In genomic region chr15:82144157-82144556, GRCm38 (mm10) we compare ENCODE assay signal across 11 mouse cellular contexts. TPM values are rescaled to one million over a fixed set of nuclear protein-coding genes. Genes with fewer than 3 reads are reported as not detected.
DNase-seq lines count a peak whose midpoint lies in the region; ATAC-seq and TF ChIP-seq lines count a peak whose summit lies in the region.
"Had no signal": no experiment of that assay in that cellular context is flagged by ENCODE, and none has a peak within 500 bp of the region (broad histone marks: within the 10 kb centered on the region; RNA-seq: fewer than 3 reads in every experiment).

No protein-coding gene starts in this region.

- WGBS in neural tube, embryonic 11.5 days, result 90% methylated on average over 5 of the region's 5 CpGs
- 81% methylated on average over 5 of the region's 5 CpGs for WGBS in hindbrain, embryonic 13.5 days
- 71% methylated on average over 5 of the region's 5 CpGs for WGBS in liver, postnatal 0 days (ENCODE audit: insufficient replicate concordance)

- H3K27me3 ChIP-seq in neural tube, embryonic 11.5 days (ENCODE audit: control insufficient read depth, insufficient read depth, low read length), result no peaks in the 10 kb centered on the region
- H3K27me3 ChIP-seq in hindbrain, embryonic 13.5 days, result no peaks in the 10 kb centered on the region
- no peaks in the 10 kb centered on the region for H3K27me3 ChIP-seq in liver, postnatal 0 days (ENCODE audit: insufficient read depth, low read length)

- H3K27ac ChIP-seq in neural tube, embryonic 11.5 days (ENCODE audit: low read depth, low read length), result 0 out of 2 replicates have a peak overlapping the region, but pooled peaks have one; percentile 51
- H3K27ac ChIP-seq in hindbrain, embryonic 13.5 days, result peak overlapping the region; percentile 99
- H3K27ac ChIP-seq in liver, postnatal 0 days (ENCODE audit: low read depth), result peak overlapping the region; percentile 37

- TF ChIP-seq EP300 in liver, postnatal 0 days (IDR thresholded peaks at IDR 0.05; ENCODE audit: low read depth), result no peak

- ATAC-seq in neural tube, embryonic 11.5 days (ENCODE audit: insufficient read depth, low FRiP score, low TSS enrichment), result no peak
- no peak for ATAC-seq in hindbrain, embryonic 13.5 days (ENCODE audit: low FRiP score)
- peak; percentile 7; the same call in 1 of the 2 replicates for ATAC-seq in liver, postnatal 0 days
- ATAC-seq in megakaryocyte, adult 5-6 weeks (ENCODE audit: poor library complexity, severe bottlenecking), result no peak

- peak; percentile 9 for DNase-seq in neural tube, embryonic 11.5 days (ENCODE audit: low spot score)
- DNase-seq in neural tube, embryonic 10.5 days (ENCODE audit: extremely low spot score, low spot score), result no peak
- DNase-seq in liver, postnatal 0 days, result peak; percentile 47
- DNase-seq in layer of hippocampus, postnatal 10 days (ENCODE audit: low spot score in 2 of 2), result no peak
- no peak for DNase-seq in cerebellum, postnatal 36 days
- no peak for DNase-seq in frontal cortex, postnatal 36 days (ENCODE audit: low spot score in 2 of 2)
- DNase-seq: kidney, adult 18-20 months; layer of hippocampus, adult 9-11 months; thymus, postnatal 36 days had no signal

- no peak overlapping the region for H3K4me2 ChIP-seq in neural tube, embryonic 11.5 days (ENCODE audit: low read depth)
- H3K4me2 ChIP-seq in hindbrain, embryonic 13.5 days, result no peak overlapping the region
- no peak overlapping the region for H3K4me2 ChIP-seq in liver, postnatal 0 days (ENCODE audit: low read depth, low read length)

- H3K4me1 ChIP-seq in neural tube, embryonic 11.5 days (ENCODE audit: control insufficient read depth, insufficient read depth, low read length), result peaks cover 15% of the 10 kb centered on the region
- peaks cover 39% of the 10 kb centered on the region for H3K4me1 ChIP-seq in hindbrain, embryonic 13.5 days (replicated peaks)
- peaks cover 34% of the 10 kb centered on the region for H3K4me1 ChIP-seq in liver, postnatal 0 days (ENCODE audit: insufficient read depth)

- H3K36me3 ChIP-seq in neural tube, embryonic 11.5 days (ENCODE audit: control insufficient read depth, insufficient read depth, low read length), result peaks cover 2% of the 10 kb centered on the region; the same call in 1 of the 2 replicates
- H3K36me3 ChIP-seq in hindbrain, embryonic 13.5 days, result peaks cover 11% of the 10 kb centered on the region
- 0 out of 2 replicates have a peak, but pooled peaks cover 2% of the 10 kb centered on the region for H3K36me3 ChIP-seq in liver, postnatal 0 days (replicated peaks; ENCODE audit: insufficient read depth, low read length)

- TF ChIP-seq CTCF in liver, postnatal 0 days (IDR thresholded peaks at IDR 0.05; ENCODE audit: low read depth), result no peak

- no peaks in the 10 kb centered on the region for H3K9me3 ChIP-seq in neural tube, embryonic 11.5 days (ENCODE audit: control insufficient read depth, low read length)
- H3K9me3 ChIP-seq in hindbrain, embryonic 13.5 days, result no peaks in the 10 kb centered on the region
- no peaks in the 10 kb centered on the region for H3K9me3 ChIP-seq in liver, postnatal 0 days (ENCODE audit: low read length)

- H3K9ac ChIP-seq in neural tube, embryonic 11.5 days (ENCODE audit: low read length), result no peak overlapping the region
- H3K9ac ChIP-seq in hindbrain, embryonic 13.5 days, result no peak overlapping the region; the same call in 1 of the 2 replicates
- no peak overlapping the region for H3K9ac ChIP-seq in liver, postnatal 0 days (replicated peaks)

- no peak overlapping the region for H3K4me3 ChIP-seq in neural tube, embryonic 11.5 days (ENCODE audit: low read depth, low read length)
- no peak overlapping the region for H3K4me3 ChIP-seq in hindbrain, embryonic 13.5 days
- no peak overlapping the region for H3K4me3 ChIP-seq in liver, postnatal 0 days (ENCODE audit: low read depth, low read length)

RNA-seq across cellular contexts. Expression of gene Srebf2, which starts 2.8 kb away (rescaled TPM):
- 179 and 195 TPM in 2 replicates for polyA plus RNA-seq in neural tube, embryonic 11.5 days (2014; fragmentation: Nextera tagmentation; extraction: Ambion mirVana)
- 179 and 193 TPM in 2 replicates for polyA plus RNA-seq in hindbrain, embryonic 13.5 days (2015; fragmentation: Nextera tagmentation; extraction: Ambion mirVana)
- polyA plus RNA-seq in liver, postnatal 0 days (2015; fragmentation: Nextera tagmentation; extraction: Ambion mirVana), result 30.3 and 33.6 TPM in 2 replicates
- 100 to 1,000 TPM; 191 to 198 TPM for total RNA-seq in layer of hippocampus, postnatal 10 days (2021)
- total RNA-seq in megakaryocyte, adult 5-6 weeks (2015), result 39.0 and 40.7 TPM in 2 replicates
- 39.8 and 40.7 TPM in 2 replicates for total RNA-seq in megakaryocyte, adult 5-6 weeks (2017)

RNA-seq across cellular contexts. Expression of gene Ccdc134, which starts 16.4 kb away (rescaled TPM):
- 19.7 and 23.5 TPM in 2 replicates for polyA plus RNA-seq in neural tube, embryonic 11.5 days (2014; fragmentation: Nextera tagmentation; extraction: Ambion mirVana)
- polyA plus RNA-seq in hindbrain, embryonic 13.5 days (2015; fragmentation: Nextera tagmentation; extraction: Ambion mirVana), result 13.0 and 14.8 TPM in 2 replicates
- 3.6 and 4.0 TPM in 2 replicates for polyA plus RNA-seq in liver, postnatal 0 days (2015; fragmentation: Nextera tagmentation; extraction: Ambion mirVana)
- 10 to 100 TPM; 10.7 to 13.5 TPM for total RNA-seq in layer of hippocampus, postnatal 10 days (2021)
- 7.8 and 8.8 TPM in 2 replicates for total RNA-seq in megakaryocyte, adult 5-6 weeks (2015)
- total RNA-seq in megakaryocyte, adult 5-6 weeks (2017), result 22.6 and 23.5 TPM in 2 replicates

Comparison
In these comparisons a context has a peak if more than half of its experiments do, and no peak if none do; other contexts are left out.
1. DNase-seq: peak in neural tube, embryonic 11.5 days (single experiment) and liver, postnatal 0 days (single experiment); none in neural tube, embryonic 10.5 days (single experiment), layer of hippocampus, postnatal 10 days (0 of 2), cerebellum, postnatal 36 days (0 of 2) and frontal cortex, postnatal 36 days (0 of 2).
2. H3K27ac ChIP-seq: peak in every context shown above with its lines; median percentile 99 in hindbrain, embryonic 13.5 days; 51 in neural tube, embryonic 11.5 days; 37 in liver, postnatal 0 days.